Mouse (Mus musculus) intestine, postnatal 0 days (tissue): ENCODE measurements around the gene Chd3. TPM values are rescaled to one million over a fixed set of nuclear protein-coding genes. Genes with fewer than 3 reads are reported as not detected.
A peak's percentile ranks its signal among the peaks of the same experiment; 100 is the strongest.

Experiments used
- ATAC-seq: fragments of 200-750 bp; cut with Nextera tagmentation; 2 replicates; pipeline ENCODE4 v1.8.0; 2017; ENCODE audit warnings: mild to moderate bottlenecking, moderate TSS enrichment, moderate library complexity
- H3K27ac ChIP-seq: fragments of 300-500 bp; sonication (generic); 2 replicates; pipeline ENCODE4 v1.5.1; 2014; ENCODE audit warnings: mild to moderate bottlenecking, low read depth, low read length, moderate library complexity
- H3K27me3 ChIP-seq: fragments of 300-500 bp; sonication (generic); replicated peaks from 2 replicates; pipeline ENCODE4 v1.6.1; 2014; ENCODE audit warnings: low read length, mixed read lengths; ENCODE audit not compliant: control insufficient read depth, insufficient read depth
- H3K36me3 ChIP-seq: fragments of 300-500 bp; sonication (generic); 2 replicates; pipeline ENCODE4 v1.6.1; 2014; ENCODE audit warnings: mild to moderate bottlenecking, moderate library complexity; ENCODE audit not compliant: control insufficient read depth, insufficient read depth
- H3K4me1 ChIP-seq: fragments of 300-500 bp; sonication (generic); replicated peaks from 2 replicates; pipeline ENCODE4 v1.6.1; 2014; ENCODE audit warnings: antibody characterized with exemption, low read length, mixed read lengths; ENCODE audit not compliant: control insufficient read depth, insufficient read depth
- H3K4me2 ChIP-seq: fragments of 300-500 bp; sonication (generic); replicated peaks from 2 replicates; pipeline ENCODE4 v1.6.1; 2014; ENCODE audit warnings: low read depth, mild to moderate bottlenecking, moderate library complexity
- H3K4me3 ChIP-seq: fragments of 300-500 bp; sonication (generic); 2 replicates; pipeline ENCODE4 v1.5.1; 2014; ENCODE audit warnings: low read depth, low read length
- H3K9ac ChIP-seq: fragments of 300-500 bp; sonication (generic); 2 replicates; pipeline ENCODE4 v1.6.1; 2014; ENCODE audit warnings: mild to moderate bottlenecking, low read depth, low read length
- H3K9me3 ChIP-seq: fragments of 300-500 bp; sonication (generic); 2 replicates; pipeline ENCODE4 v1.6.1; 2016; ENCODE audit warnings: mixed run types; ENCODE audit not compliant: control insufficient read depth
- CTCF ChIP-seq: sonication (generic); IDR thresholded peaks from 2 replicates; pipeline ENCODE4 v1.5.1; 2016; ENCODE audit warnings: low read depth, mild to moderate bottlenecking, control low read depth, antibody characterized with exemption, moderate library complexity
- WGBS: fragments of 180-500 bp; shearing (Covaris S2); extraction: QIAGEN DNeasy Blood & Tissue Kit; methylation state at CpG from one replicate; pipeline ENCODE4 v1.1.7; 2014; 5-methylcytosine and 5-hydroxymethylcytosine counted together
- polyA plus RNA-seq: library from polyadenylated mRNA; unstranded; fragments of >200 nt; fragmentation: Nextera tagmentation; extraction: Ambion mirVana; gene quantifications from 2 replicates; pipeline ENCODE4 v1.2.1, GENCODE M21; 2015

The Chd3 gene
- polyA plus RNA-seq, 1 experiment from 2014 or later: 19.4 TPM

DNA sequence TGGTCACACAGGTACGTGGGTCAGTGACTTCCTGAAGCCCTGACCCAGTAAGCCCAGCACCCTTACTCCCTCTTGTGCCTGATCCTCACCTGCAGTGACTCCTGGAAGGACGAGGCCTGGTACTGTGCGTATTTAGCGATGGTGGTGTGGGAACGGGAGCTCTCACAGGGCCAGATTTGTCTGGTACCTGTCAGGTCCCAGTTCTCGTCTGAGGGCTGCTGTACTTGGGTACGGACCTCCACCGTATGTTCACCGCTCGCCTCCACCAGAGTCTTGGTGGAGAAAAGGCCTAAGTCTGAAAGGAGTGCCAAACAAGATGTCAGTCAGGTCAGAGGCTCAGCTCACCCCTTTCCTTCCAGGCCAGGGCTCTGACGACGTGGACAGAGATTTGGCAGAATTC is 32.8 kb upstream of the Chd3 start:
- H3K4me1 ChIP-seq: no peaks in the 10 kb centered on the region
- no peak overlapping the region for H3K27ac ChIP-seq
- H3K27me3 ChIP-seq: no peaks in the 10 kb centered on the region
- no peak for ATAC-seq
- H3K36me3 ChIP-seq: peaks cover 71% of the 10 kb centered on the region
- 84% methylated on average over 12 of the region's 12 CpGs for WGBS
- no peak for TF ChIP-seq CTCF
- no peak overlapping the region for H3K4me3 ChIP-seq
- no peak overlapping the region for H3K9ac ChIP-seq
- no peak overlapping the region for H3K4me2 ChIP-seq
- H3K9me3 ChIP-seq: no peaks in the 10 kb centered on the region

DNA sequence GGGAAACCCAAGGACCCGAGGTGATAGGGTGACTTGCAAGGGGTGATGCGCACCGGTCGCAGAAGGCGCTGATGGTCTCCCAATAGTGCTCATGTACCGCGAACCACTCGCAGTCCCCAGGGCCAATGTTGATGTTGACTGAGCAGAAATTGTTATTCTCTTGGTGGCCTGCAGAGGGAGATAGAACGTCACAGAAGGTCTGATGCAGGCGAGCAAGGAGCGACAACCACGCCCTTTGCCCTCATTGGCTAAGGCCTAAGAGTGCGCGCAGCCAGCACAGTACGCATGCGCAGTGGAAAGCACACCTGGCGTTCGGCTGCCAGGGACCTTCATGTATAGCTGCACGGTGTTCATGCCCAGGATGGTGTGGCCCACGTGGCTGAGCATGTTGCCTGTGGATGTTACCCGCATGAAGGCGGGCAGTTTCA is 32.0 kb upstream of the Chd3 start:
- Histone ChIP-seq H3K27ac (peak overlapping the region; percentile 28; the same call in 1 of the 2 replicates), H3K4me1 (0 out of 2 replicates have a peak, but pooled peaks cover 5% of the 10 kb centered on the region), H3K4me3 (no peak overlapping the region), H3K9ac (no peak overlapping the region), H3K27me3 (no peaks in the 10 kb centered on the region), H3K4me2 (0 out of 2 replicates have a peak overlapping the region, but pooled peaks have one; percentile 17), H3K36me3 (peaks cover 63% of the 10 kb centered on the region), H3K9me3 (no peaks in the 10 kb centered on the region)
- ATAC-seq: peak; percentile 82
- 10% methylated on average over 22 of the region's 22 CpGs for WGBS
- peak; percentile 99 for TF ChIP-seq CTCF

DNA sequence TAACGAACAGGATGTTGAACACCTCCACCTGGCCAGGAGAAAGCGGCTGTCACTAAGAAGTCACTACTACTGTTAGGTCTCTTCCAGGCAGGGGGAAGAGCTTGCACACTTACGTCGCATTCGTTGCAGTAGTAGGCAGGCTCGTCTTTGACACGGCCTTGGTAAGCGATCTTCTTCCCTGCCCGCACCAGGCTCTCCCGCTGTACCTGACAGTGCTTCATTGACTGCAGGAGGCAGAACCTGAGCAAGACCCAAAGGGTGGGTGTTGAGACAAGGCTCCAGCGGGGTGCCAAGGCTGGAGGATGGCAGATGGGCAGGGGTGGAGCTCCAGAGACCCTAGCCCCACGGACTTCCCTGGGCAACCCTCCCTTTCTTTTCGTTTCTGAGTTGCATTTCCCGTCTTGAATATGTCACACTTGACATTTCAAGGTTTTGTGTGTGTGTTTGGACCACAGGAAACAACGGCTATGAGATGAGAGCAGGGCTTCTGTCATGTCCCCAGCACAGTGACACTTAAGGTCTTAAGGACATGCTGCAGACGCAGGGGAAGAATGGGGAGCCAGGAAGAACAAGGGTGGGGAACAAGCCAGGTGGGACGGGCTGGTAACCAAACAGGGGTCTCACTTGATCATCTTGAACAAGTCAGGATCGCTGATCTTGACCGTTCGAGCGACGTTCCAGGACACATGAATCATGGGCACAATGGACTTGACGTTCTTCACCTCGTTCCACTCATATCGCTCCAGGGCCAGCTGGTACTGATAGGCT is 31.1 kb upstream of the Chd3 start:
- WGBS: 81% methylated on average over 25 of the region's 25 CpGs
- Histone ChIP-seq H3K36me3 (peaks cover 54% of the 10 kb centered on the region), H3K9me3 (no peaks in the 10 kb centered on the region), H3K9ac (no peak overlapping the region), H3K4me1 (0 out of 2 replicates have a peak, but pooled peaks cover 5% of the 10 kb centered on the region), H3K27me3 (no peaks in the 10 kb centered on the region), H3K4me3 (no peak overlapping the region), H3K27ac (0 out of 2 replicates have a peak overlapping the region, but pooled peaks have one; percentile 41), H3K4me2 (0 out of 2 replicates have a peak overlapping the region, but pooled peaks have one; percentile 3)
- TF ChIP-seq CTCF: no peak
- ATAC-seq: no peak

DNA sequence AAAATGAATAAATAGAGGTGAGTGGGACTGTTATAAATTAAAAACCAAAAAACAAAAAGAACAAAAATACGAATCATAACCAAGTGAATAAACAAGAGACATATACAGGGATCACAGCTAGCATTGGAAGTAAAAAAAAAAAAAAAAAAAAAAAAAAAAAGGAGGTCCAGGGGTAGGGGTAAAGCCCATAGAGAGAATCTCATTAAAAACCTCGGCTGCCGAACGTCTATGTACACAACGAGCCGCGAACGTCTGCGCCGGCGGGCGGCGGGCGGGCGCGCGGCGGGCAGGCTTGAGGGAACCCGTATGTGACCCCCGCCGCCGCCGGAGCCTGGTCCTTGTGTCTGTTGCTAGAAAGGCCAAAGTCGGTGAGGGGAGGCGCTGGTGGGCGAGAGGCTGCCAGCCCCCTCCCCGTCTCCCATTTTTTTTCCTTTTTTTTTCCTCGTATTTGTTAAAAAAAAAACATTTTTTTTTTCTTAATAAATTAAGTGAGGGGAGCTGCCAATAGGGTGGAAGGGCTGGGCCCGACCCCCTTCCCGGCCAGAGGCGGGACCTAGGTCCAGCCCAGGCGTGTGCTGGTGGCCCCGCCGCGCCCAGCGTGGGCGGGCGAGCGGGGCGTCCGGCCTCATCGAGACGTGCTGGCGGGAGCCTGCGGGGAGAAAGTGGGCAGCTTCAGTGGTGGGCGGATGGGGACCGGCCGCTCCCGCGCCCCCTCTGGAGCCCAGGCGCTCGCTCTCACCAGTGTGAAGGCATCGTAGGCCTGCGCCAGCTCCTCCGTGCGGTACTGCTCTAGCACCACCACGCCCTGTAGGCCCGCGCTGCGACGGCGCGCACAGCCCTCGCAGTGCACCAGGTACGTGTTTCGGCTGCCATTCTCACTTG is 30.2 kb upstream of the Chd3 start:
- TF ChIP-seq CTCF: no peak
- 0 out of 2 replicates have a peak overlapping the region, but pooled peaks have one; percentile 21 for H3K4me2 ChIP-seq
- WGBS: 60% methylated on average over 65 of the region's 66 CpGs
- no peaks in the 10 kb centered on the region for H3K9me3 ChIP-seq
- 0 out of 2 replicates have a peak overlapping the region, but pooled peaks have one; percentile 41 for H3K27ac ChIP-seq
- no peak overlapping the region for H3K9ac ChIP-seq
- H3K27me3 ChIP-seq: no peaks in the 10 kb centered on the region
- 0 out of 2 replicates have a peak, but pooled peaks cover 5% of the 10 kb centered on the region for H3K4me1 ChIP-seq
- no peak for ATAC-seq
- peaks cover 45% of the 10 kb centered on the region for H3K36me3 ChIP-seq
- no peak overlapping the region for H3K4me3 ChIP-seq

DNA sequence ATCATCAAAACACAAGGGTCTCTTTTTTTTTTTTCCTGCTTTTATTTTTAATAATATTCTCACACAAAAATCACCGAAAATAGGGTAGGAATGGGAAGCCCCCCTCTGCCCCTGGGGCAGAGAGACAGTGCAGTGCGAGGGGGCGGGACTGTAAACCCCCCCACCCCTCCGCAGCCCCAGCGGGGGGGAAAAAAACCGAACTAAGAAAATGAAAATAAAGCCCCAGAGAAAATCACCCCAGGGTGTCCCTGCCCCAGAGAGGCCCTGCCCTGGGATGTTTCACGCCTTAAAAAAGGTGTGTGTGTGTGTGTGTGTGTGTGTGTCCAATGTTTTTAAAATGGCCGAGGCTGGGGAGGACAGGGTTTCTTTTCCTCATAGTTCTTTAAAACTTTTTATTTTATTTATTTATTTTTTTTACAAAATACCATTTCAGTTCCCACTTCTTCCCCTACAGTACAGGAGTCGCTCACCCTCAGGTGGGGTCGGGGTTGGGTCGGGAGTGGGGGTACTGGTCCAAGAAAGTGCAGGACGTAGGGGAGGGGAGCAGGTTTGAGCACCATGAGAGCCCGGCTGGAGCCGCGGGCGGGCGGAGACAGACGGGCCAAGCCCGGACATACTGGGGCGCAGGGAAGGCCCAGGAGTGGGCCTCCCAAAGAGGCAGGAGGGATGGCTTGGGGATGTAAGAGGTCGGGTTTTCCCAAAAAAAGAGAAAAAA is 29.4 kb upstream of the Chd3 start:
- H3K4me3 ChIP-seq: no peak overlapping the region
- TF ChIP-seq CTCF: no peak
- H3K4me2 ChIP-seq: peak overlapping the region; percentile 76; the same call in 1 of the 2 replicates
- no peak for ATAC-seq
- peak overlapping the region; percentile 23 for H3K27ac ChIP-seq
- no peaks in the 10 kb centered on the region for H3K27me3 ChIP-seq
- H3K9ac ChIP-seq: no peak overlapping the region
- H3K9me3 ChIP-seq: no peaks in the 10 kb centered on the region
- 0 out of 2 replicates have a peak, but pooled peaks cover 5% of the 10 kb centered on the region for H3K4me1 ChIP-seq
- WGBS: 50% methylated on average over 21 of the region's 21 CpGs
- H3K36me3 ChIP-seq: peaks cover 37% of the 10 kb centered on the region
